Mouse (Mus musculus) E14TG2a.4 (cell line): ENCODE data around the gene Nodal.
A peak's percentile ranks its signal among the peaks of the same experiment; 100 is the strongest.

ENCODE experiments used
- CTCF ChIP-seq: conservative IDR thresholded peaks from 2 replicates; pipeline ENCODE4 v1.5.1; 2014; ENCODE audit warnings: low read length
- POU5F1 ChIP-seq: IDR thresholded peaks from 2 replicates; pipeline ENCODE4 v1.6.1; 2014; ENCODE audit warnings: low read length, borderline replicate concordance

DNA sequence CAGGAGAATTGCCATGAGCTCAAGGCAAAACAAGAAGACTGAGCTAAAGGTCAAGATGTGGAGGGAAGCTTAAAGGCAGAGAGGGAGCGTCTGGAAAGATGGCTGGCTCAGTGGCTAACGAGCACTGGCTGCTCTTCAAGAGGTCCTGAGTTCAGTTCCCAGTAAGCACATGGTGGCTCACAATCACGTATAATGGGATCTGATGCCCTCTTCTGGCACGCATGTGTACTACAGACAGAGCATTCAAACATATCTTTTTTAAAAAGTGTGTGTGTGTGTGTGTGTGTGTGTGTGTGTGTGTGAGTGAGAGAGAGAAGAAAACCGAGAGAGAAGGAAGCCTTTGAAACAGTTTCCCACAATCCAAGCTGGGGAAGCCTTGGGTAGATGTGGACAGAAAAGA, 15.3 kb upstream of the Nodal start:
- TF ChIP-seq CTCF: peak; percentile 54
- no peak for TF ChIP-seq POU5F1
